In the genomic region with DNA sequence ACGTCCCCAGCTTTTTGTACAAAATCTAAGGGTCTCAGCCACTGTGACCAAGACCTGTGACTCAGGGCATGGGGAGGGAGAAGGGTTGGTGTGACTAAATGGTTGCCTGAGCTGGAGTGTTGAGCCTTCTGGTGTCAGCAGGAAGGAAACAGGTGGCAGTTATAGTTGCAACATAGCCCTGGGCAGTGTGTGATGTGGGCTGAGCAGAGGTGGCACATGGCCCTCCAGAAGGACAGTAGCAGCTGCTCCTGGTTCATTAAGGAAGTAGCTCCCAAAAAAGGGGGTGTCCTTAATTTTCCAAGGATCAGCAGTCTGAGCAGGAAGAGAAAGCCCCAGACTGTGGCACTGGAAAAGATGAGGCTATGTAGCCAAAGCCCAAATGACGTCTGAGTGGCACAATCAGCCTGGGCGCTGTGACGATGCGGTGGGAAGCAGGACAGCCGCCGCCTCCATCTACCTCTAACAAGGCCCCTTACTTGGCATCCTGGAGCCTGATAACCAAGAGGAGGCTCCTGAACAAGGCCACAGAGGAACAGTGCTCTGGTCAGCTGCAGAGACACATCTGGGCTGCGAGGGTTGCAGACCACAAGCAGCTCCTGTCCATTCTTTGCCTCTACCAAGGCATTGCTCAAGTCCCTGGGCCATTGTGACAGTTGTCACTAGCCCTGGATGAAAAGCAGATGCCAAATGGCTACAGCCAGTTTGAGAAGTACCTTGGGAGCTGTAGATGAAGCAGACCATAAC, we compare ENCODE assay signal across 30 mouse cellular contexts. TPM values are rescaled to one million over a fixed set of nuclear protein-coding genes. Genes with fewer than 3 reads are reported as not detected.
DNase-seq lines count a peak whose midpoint lies in the region; ATAC-seq and TF ChIP-seq lines count a peak whose summit lies in the region.
"Had no signal": no experiment of that assay in that cellular context is flagged by ENCODE, and none has a peak within 500 bp of the region (broad histone marks: within the 10 kb centered on the region; RNA-seq: fewer than 3 reads in every experiment).

No protein-coding gene starts in this region.

- H3K79me2 ChIP-seq in C2C12 (ENCODE audit: control insufficient read depth, insufficient read depth), result peaks cover 85% of the 10 kb centered on the region

- H3ac ChIP-seq in C2C12 (ENCODE audit: control insufficient read depth, insufficient read length, low read depth), result no peak overlapping the region

- H3K4me3 ChIP-seq in gastrocnemius, adult 2 months, result peak overlapping the region; percentile 29
- H3K4me3 ChIP-seq in C2C12 (ENCODE audit: insufficient read depth, poor library complexity, severe bottlenecking), result no peak overlapping the region
- H3K4me3 ChIP-seq: forebrain, embryonic 13.5 days; hindbrain, embryonic 12.5 days; intestine, embryonic 15.5 days; layer of hippocampus, adult 2 months; liver, embryonic 12.5 days; midbrain, embryonic 13.5 days had no signal

- ATAC-seq in megakaryocyte, adult 5-6 weeks (ENCODE audit: poor library complexity, severe bottlenecking), result peak; percentile 81
- ATAC-seq: forebrain, embryonic 13.5 days; hindbrain, postnatal 0 days; intestine, embryonic 15.5 days; liver, postnatal 0 days; midbrain, embryonic 13.5 days; Patski had no signal

- no peaks in the 10 kb centered on the region for H3K27me3 ChIP-seq in C2C12 (ENCODE audit: control insufficient read depth, insufficient read depth, insufficient read length)
- H3K27me3 ChIP-seq: CH12.LX; forebrain, embryonic 13.5 days; hindbrain, embryonic 12.5 days; intestine, embryonic 15.5 days; liver, embryonic 12.5 days; midbrain, embryonic 13.5 days; Patski had no signal

- peak; percentile 64 for DNase-seq in gastrocnemius, adult 2 months
- no peak for DNase-seq in gastrocnemius, postnatal 10 days
- peak; percentile 8 for DNase-seq in brain, adult 2 months (ENCODE audit: low read depth, low spot score)
- no peak for DNase-seq in cerebellum, adult 8-10 months
- no peak for DNase-seq in layer of hippocampus, postnatal 36 days
- no peak for DNase-seq in B cell, adult 2 months
- DNase-seq: adrenal gland, postnatal 14 days; cerebellum, adult 9-10 months; cerebellum, postnatal 36 days; heart, adult 18-20 months; heart, postnatal 36 days; kidney, adult 2 months; kidney, postnatal 36 days; left cerebral cortex, postnatal 4 days; liver, postnatal 0 days; lung, postnatal 36 days; right cerebral cortex, adult 18-20 months; right cerebral cortex, postnatal 4 days; thymus, postnatal 4 days had no signal

- peaks cover 55% of the 10 kb centered on the region for H3K79me3 ChIP-seq in C2C12 (ENCODE audit: low read depth)

- intact Hi-C loops in gastrocnemius, adult 2 months (cut with DNase I), result no loop called here

- H3K36me3 ChIP-seq in C2C12 (ENCODE audit: control insufficient read depth, insufficient read depth), result peaks cover 91% of the 10 kb centered on the region

- TF ChIP-seq CTCF in gastrocnemius, adult 2 months (IDR thresholded peaks at IDR 0.05), result no peak
- no peak for TF ChIP-seq CTCF in C2C12 (IDR thresholded peaks at IDR 0.05; ENCODE audit: control insufficient read depth, insufficient read depth, insufficient read length)

- H3K27ac ChIP-seq in gastrocnemius, adult 2 months, result peak overlapping the region; percentile 80
- H3K27ac ChIP-seq: forebrain, embryonic 13.5 days; hindbrain, embryonic 12.5 days; hindbrain, postnatal 0 days; intestine, embryonic 15.5 days; layer of hippocampus, adult 2 months; liver, embryonic 12.5 days; midbrain, embryonic 13.5 days had no signal

TF ChIP-seq in C2C12, 6 proteins besides CTCF, POLR2A, EP300 and RAD21:
- TF ChIP-seq MYOG (IDR thresholded peaks at IDR 0.05; ENCODE audit: control insufficient read depth, extremely low read depth, insufficient read length) (no peak), MYOD1 (IDR thresholded peaks at IDR 0.05; ENCODE audit: control insufficient read depth, insufficient read length, low read depth) (peak; percentile 33)

RNA-seq across cellular contexts. Expression of a gene that starts 7.0 kb away (rescaled TPM):
- 10 to 100 TPM; 19.8 to 20.1 TPM for total RNA-seq in gastrocnemius, adult 2 months (2021)
- 10 to 100 TPM; 13.3 to 14.5 TPM for total RNA-seq in gastrocnemius, postnatal 10 days (2021)
- polyA plus RNA-seq in C2C12 (2012; fragmentation: generic; extraction: Trizol), result 9.2 TPM
- total RNA-seq in megakaryocyte, adult 5-6 weeks (2015), result 27.4 and 32.1 TPM in 2 replicates
- 16.8 and 18.7 TPM in 2 replicates for total RNA-seq in megakaryocyte, adult 5-6 weeks (2017)
- 10 to 100 TPM; 31.4 to 35.3 TPM for total RNA-seq in layer of hippocampus, postnatal 36 days (2021)

RNA-seq across cellular contexts. Expression of a gene that starts 7.2 kb away (rescaled TPM):
- total RNA-seq in gastrocnemius, adult 2 months (2021), result 1 to 10 TPM; 4.5 to 4.7 TPM
- total RNA-seq in gastrocnemius, postnatal 10 days (2021), result 1 to 10 TPM; 6.5 to 7.6 TPM
- 8.4 TPM for polyA plus RNA-seq in C2C12 (2012; fragmentation: generic; extraction: Trizol)
- total RNA-seq in megakaryocyte, adult 5-6 weeks (2015), result 6.0 and 10.5 TPM in 2 replicates
- 12.6 and 14.8 TPM in 2 replicates for total RNA-seq in megakaryocyte, adult 5-6 weeks (2017)
- 1 to 10 TPM; 5.1 to 5.3 TPM for total RNA-seq in layer of hippocampus, postnatal 36 days (2021)

RNA-seq across cellular contexts. Expression of a gene that starts 27.2 kb away (rescaled TPM):
- 10 to 100 TPM in 1 of 2 experiments, 1 to 10 TPM in 1; 8.3 to 10.0 TPM for total RNA-seq in gastrocnemius, adult 2 months (2021)
- total RNA-seq in gastrocnemius, postnatal 10 days (2021), result 10 to 100 TPM; 21.7 to 26.3 TPM
- polyA plus RNA-seq in C2C12 (2012; fragmentation: generic; extraction: Trizol), result 28.7 TPM
- total RNA-seq in megakaryocyte, adult 5-6 weeks (2015), result 4.1 and 6.2 TPM in 2 replicates
- total RNA-seq in megakaryocyte, adult 5-6 weeks (2017), result 13.7 and 15.6 TPM in 2 replicates
- total RNA-seq in layer of hippocampus, postnatal 36 days (2021), result 1 to 10 TPM; 5.3 to 6.6 TPM

RNA-seq across cellular contexts. Expression of a gene that starts 46.1 kb away (rescaled TPM):
- 10 to 100 TPM; 20.8 to 23.0 TPM for total RNA-seq in gastrocnemius, adult 2 months (2021)
- total RNA-seq in gastrocnemius, postnatal 10 days (2021), result 10 to 100 TPM; 14.9 to 16.2 TPM
- polyA plus RNA-seq in C2C12 (2012; fragmentation: generic; extraction: Trizol), result 46.4 TPM
- 11.1 and 16.8 TPM in 2 replicates for total RNA-seq in megakaryocyte, adult 5-6 weeks (2015)
- 12.9 and 15.6 TPM in 2 replicates for total RNA-seq in megakaryocyte, adult 5-6 weeks (2017)
- total RNA-seq in layer of hippocampus, postnatal 36 days (2021), result 10 to 100 TPM; 27.0 to 28.5 TPM

RNA-seq across cellular contexts. Expression of a gene that starts 56.2 kb away (rescaled TPM):
- 10 to 100 TPM; 61.9 to 91.0 TPM for total RNA-seq in gastrocnemius, adult 2 months (2021)
- total RNA-seq in gastrocnemius, postnatal 10 days (2021), result 10 to 100 TPM; 79.9 to 81.7 TPM
- polyA plus RNA-seq in C2C12 (2012; fragmentation: generic; extraction: Trizol), result 14.0 TPM
- 3.3 and 3.7 TPM in 2 replicates for total RNA-seq in megakaryocyte, adult 5-6 weeks (2015)
- total RNA-seq in megakaryocyte, adult 5-6 weeks (2017), result 4.7 and 7.4 TPM in 2 replicates
- 10 to 100 TPM; 23.6 to 24.4 TPM for total RNA-seq in layer of hippocampus, postnatal 36 days (2021)

Comparison
In these comparisons a context has a peak if more than half of its experiments do, and no peak if none do; other contexts are left out.
1. DNase-seq: peak in gastrocnemius, adult 2 months (single experiment) and brain, adult 2 months (single experiment); none in gastrocnemius, postnatal 10 days (single experiment), cerebellum, adult 8-10 months (single experiment), layer of hippocampus, postnatal 36 days (0 of 2) and B cell, adult 2 months (0 of 2).